ENCODE assay signal across 8 mouse cellular contexts in genomic region chr7:16210862-16211365, GRCm38 (mm10). TPM values are rescaled to one million over a fixed set of nuclear protein-coding genes. Genes with fewer than 3 reads are reported as not detected.
A peak's percentile ranks its signal among the peaks of the same experiment; 100 is the strongest.
DNase-seq lines count a peak whose midpoint lies in the region; ATAC-seq and TF ChIP-seq lines count a peak whose summit lies in the region.
"Had no signal": no experiment of that assay in that cellular context is flagged by ENCODE, and none has a peak within 500 bp of the region (broad histone marks: within the 10 kb centered on the region; RNA-seq: fewer than 3 reads in every experiment).

No protein-coding gene starts in this region.

- no peaks in the 10 kb centered on the region; the same call in 1 of the 2 replicates for H3K36me3 ChIP-seq in kidney, adult 2 months (ENCODE audit: control insufficient read depth, insufficient read depth, low read length)
- H3K36me3 ChIP-seq in CH12.LX (replicated peaks in 1 of 2; ENCODE audit: control insufficient read depth in 1 of 2, insufficient read depth in 1 of 2, low read length in 1 of 2): peaks cover 82 to 94% of the 10 kb centered on the region in 2 experiments
- H3K36me3 ChIP-seq in intestine, postnatal 0 days (ENCODE audit: control insufficient read depth, insufficient read depth): peaks cover 65% of the 10 kb centered on the region
- H3K36me3 ChIP-seq in forebrain, embryonic 12.5 days (replicated peaks): peaks cover 92% of the 10 kb centered on the region

- no peaks in the 10 kb centered on the region for H3K4me1 ChIP-seq in kidney, adult 2 months (ENCODE audit: control insufficient read depth, insufficient read depth, low read length)
- H3K4me1 ChIP-seq in CH12.LX (ENCODE audit: control insufficient read depth in 1 of 2, insufficient read depth in 2 of 2): peaks cover 20 to 42% of the 10 kb centered on the region in 2 experiments
- no peaks in the 10 kb centered on the region for H3K4me1 ChIP-seq in intestine, postnatal 0 days (replicated peaks; ENCODE audit: control insufficient read depth, insufficient read depth, low read length)
- H3K4me1 ChIP-seq in forebrain, embryonic 12.5 days: no peaks in the 10 kb centered on the region

- no peak overlapping the region for H3K27ac ChIP-seq in kidney, adult 2 months (ENCODE audit: insufficient read depth, low read depth, low read length)
- H3K27ac ChIP-seq in CH12.LX (ENCODE audit: insufficient read depth, low read depth): no peak overlapping the region
- no peak overlapping the region for H3K27ac ChIP-seq in intestine, postnatal 0 days (ENCODE audit: low read depth, low read length)
- no peak overlapping the region for H3K27ac ChIP-seq in forebrain, embryonic 12.5 days

- TF ChIP-seq POLR2A in kidney, adult 2 months (IDR thresholded peaks at IDR 0.05; ENCODE audit: low read depth, low read length): no peak
- TF ChIP-seq POLR2A in CH12.LX (IDR thresholded peaks at IDR 0.05; ENCODE audit: low read depth, low read length): no peak

- H3K4me2 ChIP-seq in CH12.LX (ENCODE audit: insufficient read depth, low read depth, poor library complexity, severe bottlenecking): no peak overlapping the region
- no peak overlapping the region for H3K4me2 ChIP-seq in intestine, postnatal 0 days (replicated peaks; ENCODE audit: low read depth)
- H3K4me2 ChIP-seq in forebrain, embryonic 12.5 days: no peak overlapping the region

- DNase-seq in kidney, adult 2 months: no peak
- DNase-seq in kidney, adult 8-10 months: no peak
- DNase-seq in 3134 (ENCODE audit: extremely low read depth, insufficient read length, low spot score) (peak; percentile 42), CH12.LX (ENCODE audit: extremely low read depth) (no peak)
- no peak for DNase-seq in right cerebral cortex, postnatal 36 days (ENCODE audit: low spot score in 2 of 2)
- DNase-seq: layer of hippocampus, postnatal 36 days had no signal

- in situ Hi-C loops in CH12.LX (cut with MboI; ENCODE audit: low pct_ligation_motif_present, low pct_unique_long_range_greater_than_20kb, low sequenced_read_pairs): no loop called here

- TF ChIP-seq EP300 in CH12.LX (IDR thresholded peaks at IDR 0.05; ENCODE audit: low read length): no peak

- ATAC-seq in intestine, postnatal 0 days: no peak
- ATAC-seq in forebrain, embryonic 12.5 days (ENCODE audit: low FRiP score): no peak

- no peaks in the 10 kb centered on the region for H3K9me3 ChIP-seq in CH12.LX (replicated peaks; ENCODE audit: low read length)
- H3K9me3 ChIP-seq in intestine, postnatal 0 days (ENCODE audit: control insufficient read depth): no peaks in the 10 kb centered on the region
- H3K9me3 ChIP-seq in forebrain, embryonic 12.5 days: no peaks in the 10 kb centered on the region

- H3K9ac ChIP-seq in CH12.LX (ENCODE audit: insufficient read depth, low read depth): no peak overlapping the region
- no peak overlapping the region for H3K9ac ChIP-seq in intestine, postnatal 0 days (ENCODE audit: low read depth, low read length)
- no peak overlapping the region for H3K9ac ChIP-seq in forebrain, embryonic 12.5 days

- 67% methylated on average over 12 of the region's 12 CpGs for WGBS in kidney, adult 2 months
- 79% methylated on average over 12 of the region's 12 CpGs for WGBS in intestine, postnatal 0 days
- 77% methylated on average over 12 of the region's 12 CpGs for WGBS in forebrain, embryonic 12.5 days

- peak; percentile 39; the same call in 1 of the 2 replicates for TF ChIP-seq CTCF in kidney, adult 2 months (conservative IDR thresholded peaks at IDR 0.05; ENCODE audit: insufficient read depth, insufficient read length, low read depth, low read length)
- peak in 1 of 2 experiments; percentile 58; a peak in 2 of 4 replicates for TF ChIP-seq CTCF in CH12.LX (conservative IDR thresholded peaks at IDR 0.05 in 1 of 2, IDR thresholded peaks at IDR 0.05 in 1 of 2; ENCODE audit: low read depth in 2 of 2, low read length in 2 of 2)
- peak; percentile 55 for TF ChIP-seq CTCF in intestine, postnatal 0 days (IDR thresholded peaks at IDR 0.05; ENCODE audit: low read depth)

- H3K4me3 ChIP-seq in kidney, adult 2 months (ENCODE audit: insufficient read depth, low read depth, low read length): no peak overlapping the region
- H3K4me3 ChIP-seq in CH12.LX (replicated peaks in 1 of 3; ENCODE audit: low read depth in 2 of 3, low read length in 2 of 3, poor library complexity in 1 of 3): no peak overlapping the region
- no peak overlapping the region for H3K4me3 ChIP-seq in intestine, postnatal 0 days (ENCODE audit: low read depth, low read length)
- no peak overlapping the region for H3K4me3 ChIP-seq in forebrain, embryonic 12.5 days (replicated peaks)

- dilution Hi-C loops in CH12.LX (cut with MboI; ENCODE audit: extremely low pct_ligation_motif_present, extremely low pct_unique_long_range_greater_than_20kb, low sequenced_read_pairs): no loop called here

- TF ChIP-seq RAD21 in CH12.LX (IDR thresholded peaks at IDR 0.05; ENCODE audit: low read depth, low read length): peak; percentile 44

- no peaks in the 10 kb centered on the region for H3K27me3 ChIP-seq in kidney, adult 2 months (replicated peaks; ENCODE audit: control insufficient read depth, insufficient read depth, low read length)
- H3K27me3 ChIP-seq in CH12.LX (replicated peaks): no peaks in the 10 kb centered on the region
- H3K27me3 ChIP-seq in intestine, postnatal 0 days (replicated peaks; ENCODE audit: control insufficient read depth, insufficient read depth, low read length): no peaks in the 10 kb centered on the region
- no peaks in the 10 kb centered on the region for H3K27me3 ChIP-seq in forebrain, embryonic 12.5 days

- no peaks in the 10 kb centered on the region for H3K79me2 ChIP-seq in CH12.LX (replicated peaks; ENCODE audit: control insufficient read depth, extremely low read depth, insufficient read depth, poor library complexity, severe bottlenecking)

TF ChIP-seq in CH12.LX, 34 proteins besides CTCF, POLR2A, EP300 and RAD21:
- TF ChIP-seq SIN3A (IDR thresholded peaks at IDR 0.05; ENCODE audit: low read length) (no peak), MEF2A (IDR thresholded peaks at IDR 0.05; ENCODE audit: borderline replicate concordance, low read depth, low read length) (no peak), MAX (IDR thresholded peaks at IDR 0.05; ENCODE audit: low read length) (no peak), SMC3 (IDR thresholded peaks at IDR 0.05; ENCODE audit: low read depth, low read length) (peak; percentile 52)

RNA-seq across cellular contexts. Expression of gene Dhx34, which starts 10.9 kb away (rescaled TPM):
- 22.7 and 28.9 TPM in 2 replicates for polyA plus RNA-seq in kidney, adult 2 months (2012; rRNA removed)
- total RNA-seq in CH12.LX (2012; rRNA removed) (14.8 and 18.0 TPM in 2 replicates), CH12.LX (2014; rRNA removed) (6.9 and 8.8 TPM in 2 replicates)
- 11.8 and 15.2 TPM in 2 replicates for polyA plus RNA-seq in CH12.LX (2012; ENCODE audit: insufficient read length, low read depth)
- polyA plus RNA-seq in intestine, postnatal 0 days (2015; fragmentation: Nextera tagmentation; extraction: Ambion mirVana): 7.3 and 9.0 TPM in 2 replicates
- 17.1 and 20.5 TPM in 2 replicates for polyA plus RNA-seq in forebrain, embryonic 12.5 days (2016; fragmentation: Nextera tagmentation; extraction: Ambion mirVana)

RNA-seq across cellular contexts. Expression of gene C5ar2, which starts 33.0 kb away (rescaled TPM):
- 0.34 and 0.39 TPM in 2 replicates for polyA plus RNA-seq in kidney, adult 2 months (2012; rRNA removed)
- total RNA-seq in CH12.LX (2012; rRNA removed): 0.04 TPM in 2 replicates
- 0.11 and 0.30 TPM in 2 replicates for total RNA-seq in CH12.LX (2014; rRNA removed)
- polyA plus RNA-seq in CH12.LX (2012; ENCODE audit: insufficient read length, low read depth): 0.22 and 0.33 TPM in 2 replicates
- 0.16 and 0.26 TPM in 2 replicates for polyA plus RNA-seq in intestine, postnatal 0 days (2015; fragmentation: Nextera tagmentation; extraction: Ambion mirVana)
- polyA plus RNA-seq in forebrain, embryonic 12.5 days (2016; fragmentation: Nextera tagmentation; extraction: Ambion mirVana): not detected in 2 replicates

RNA-seq across cellular contexts. Expression of gene Meis3, which starts 36.0 kb away (rescaled TPM):
- polyA plus RNA-seq in kidney, adult 2 months (2012; rRNA removed): 3.8 and 6.6 TPM in 2 replicates
- total RNA-seq in CH12.LX (2012; rRNA removed): 9.4 and 10.2 TPM in 2 replicates
- total RNA-seq in CH12.LX (2014; rRNA removed): 7.1 and 7.9 TPM in 2 replicates
- polyA plus RNA-seq in CH12.LX (2012; ENCODE audit: insufficient read length, low read depth): 10.1 and 11.8 TPM in 2 replicates
- 18.0 and 20.7 TPM in 2 replicates for polyA plus RNA-seq in intestine, postnatal 0 days (2015; fragmentation: Nextera tagmentation; extraction: Ambion mirVana)
- polyA plus RNA-seq in forebrain, embryonic 12.5 days (2016; fragmentation: Nextera tagmentation; extraction: Ambion mirVana): 91.2 and 94.9 TPM in 2 replicates

RNA-seq across cellular contexts. Expression of gene C5ar1, which starts 48.4 kb away (rescaled TPM):
- polyA plus RNA-seq in kidney, adult 2 months (2012; rRNA removed): 3.4 and 4.2 TPM in 2 replicates
- not detected in 2 replicates for total RNA-seq in CH12.LX (2012; rRNA removed)
- not detected in 2 replicates for total RNA-seq in CH12.LX (2014; rRNA removed)
- polyA plus RNA-seq in CH12.LX (2012; ENCODE audit: insufficient read length, low read depth): not detected in 2 replicates
- polyA plus RNA-seq in intestine, postnatal 0 days (2015; fragmentation: Nextera tagmentation; extraction: Ambion mirVana): 2.1 TPM in 2 replicates
- 0.70 and 0.73 TPM in 2 replicates for polyA plus RNA-seq in forebrain, embryonic 12.5 days (2016; fragmentation: Nextera tagmentation; extraction: Ambion mirVana)
